Mouse (Mus musculus): Measurements from ENCODE around the gene Gtpbp10.

DNA sequence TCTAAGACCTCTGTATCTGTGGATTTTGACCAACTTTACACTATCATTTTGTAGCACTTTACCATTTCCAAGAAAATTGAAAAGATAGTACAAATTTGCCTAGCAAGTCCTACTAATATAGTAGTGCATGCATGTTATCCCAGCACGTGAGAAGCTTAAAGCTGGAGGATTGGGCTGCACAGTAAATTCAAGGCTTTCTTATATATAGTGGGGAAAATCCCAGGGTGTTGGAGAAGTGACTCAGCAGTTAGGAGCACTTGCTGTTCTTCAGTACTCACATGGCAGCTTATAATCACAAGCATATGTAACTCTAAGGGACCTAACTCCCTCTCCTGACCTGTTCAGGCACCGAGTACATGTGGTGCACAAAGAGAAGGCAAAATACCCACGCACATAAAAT, 3.1 kb upstream of the Gtpbp10 start:
- TF ChIP-seq CTCF (IDR thresholded peaks at IDR 0.05; ENCODE audit: insufficient read depth, low read length) = no peak
- TF ChIP-seq POLR2A (IDR thresholded peaks at IDR 0.05; ENCODE audit: borderline replicate concordance, extremely low read depth, low read depth, low read length) = no peak
